Mouse (Mus musculus) hematopoietic stem cell, adult 5-6 weeks (primary cell): Measurements from ENCODE around the gene Tyk2. TPM values are rescaled to one million over a fixed set of nuclear protein-coding genes. Genes with fewer than 3 reads are reported as not detected.

ENCODE experiments used
- ATAC-seq, 2 experiments: fragments of 125-278 bp in 1 of 2; replicated peaks in 1 of 2; 2 replicates each; pipeline ENCODE4 v1.8.0; 2016 to 2017; ENCODE audit warnings: inconsistent platforms in 2 of 2, mild to moderate bottlenecking in 2 of 2, moderate number of reproducible peaks in 2 of 2, low read depth in 1 of 2, moderate TSS enrichment in 1 of 2; ENCODE audit not compliant: low FRiP score in 2 of 2, poor library complexity in 2 of 2, severe bottlenecking in 2 of 2, insufficient read depth in 1 of 2, low TSS enrichment in 1 of 2
- total RNA-seq: library from RNA; stranded (forward); fragments of 172-1452, 232-1000 nt; gene quantifications from 2 replicates; pipeline ENCODE4 v1.2.3, GENCODE M21; 2017

The Tyk2 gene
- total RNA-seq, 1 experiment from 2014 or later, result 12.2 TPM

DNA sequence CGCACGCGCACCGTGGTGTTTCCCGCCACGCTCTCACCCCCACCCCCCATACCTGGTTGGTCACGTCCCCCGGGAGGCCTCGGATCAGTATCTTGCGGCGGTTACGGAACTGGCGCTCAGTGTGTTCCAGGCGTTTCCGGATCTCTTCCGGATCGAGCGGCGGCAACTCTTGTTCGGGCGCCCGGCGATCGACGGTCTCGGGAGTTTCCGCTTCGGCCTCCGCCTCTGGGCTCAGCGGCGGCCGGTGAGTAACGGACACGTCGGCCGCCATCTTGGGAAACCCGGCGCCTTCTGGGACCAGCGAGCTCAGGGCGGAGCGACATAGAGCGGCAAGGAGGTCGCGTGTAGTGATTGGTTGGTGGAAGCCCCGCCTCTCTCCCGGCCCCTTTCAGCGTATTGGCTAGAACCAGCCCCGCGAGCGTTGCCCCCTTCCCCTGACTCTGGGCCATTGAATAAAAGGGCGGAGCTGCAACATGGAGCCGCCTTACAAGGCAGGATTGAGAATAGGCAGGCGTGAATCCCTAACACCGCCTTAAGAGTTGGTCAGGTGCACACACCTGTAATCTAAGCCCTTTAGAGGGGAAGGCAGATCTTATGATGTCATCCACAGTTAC lies 39.2 kb downstream of the Tyk2 start, which contains the start of the genes Gm38431 and Raver1:
TSS of gene Gm38431 (minus strand) at position 291 of the 614 bp plus-strand sequence.
TSS of gene Raver1 (minus strand) at position 302 of the 614 bp plus-strand sequence.
- ATAC-seq, result peak; percentile 98

DNA sequence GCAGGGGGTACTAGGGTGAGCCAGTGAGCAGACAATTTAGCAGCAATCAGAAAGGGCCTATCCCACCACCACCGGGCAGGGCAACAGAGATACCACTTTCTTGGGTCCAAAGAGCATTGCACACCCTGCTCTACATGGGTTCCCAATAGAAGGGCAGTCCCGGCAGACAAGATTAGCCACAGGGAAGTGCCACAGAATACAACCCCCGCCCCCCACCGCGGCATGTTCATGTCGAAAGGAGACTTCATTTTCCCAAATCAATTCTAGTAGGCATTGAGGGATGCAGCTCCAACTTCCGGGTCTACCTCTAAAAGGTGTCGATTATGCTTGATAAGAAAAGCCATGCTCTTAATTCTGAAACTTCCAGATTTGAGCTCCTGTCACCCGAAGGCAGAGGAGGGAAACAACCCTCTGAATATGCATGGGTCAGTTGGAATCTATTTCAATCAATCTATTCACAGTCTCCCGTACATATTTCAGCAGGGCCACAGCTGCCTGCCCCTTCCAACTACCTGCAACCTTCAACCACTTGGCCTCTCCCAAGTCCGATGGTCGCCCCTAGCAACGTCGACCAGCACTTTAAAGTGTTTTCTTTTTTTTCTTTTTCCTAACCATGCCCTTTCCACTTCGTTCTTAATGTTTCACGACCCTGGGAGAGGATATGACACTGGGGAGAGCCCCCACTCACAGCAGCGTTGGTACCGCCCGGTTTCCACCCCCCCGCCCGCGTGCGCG lies 39.9 kb downstream of the Tyk2 start:
- peak in 1 of 2 experiments; percentile 1; a peak in 1 of 4 replicates for ATAC-seq

DNA sequence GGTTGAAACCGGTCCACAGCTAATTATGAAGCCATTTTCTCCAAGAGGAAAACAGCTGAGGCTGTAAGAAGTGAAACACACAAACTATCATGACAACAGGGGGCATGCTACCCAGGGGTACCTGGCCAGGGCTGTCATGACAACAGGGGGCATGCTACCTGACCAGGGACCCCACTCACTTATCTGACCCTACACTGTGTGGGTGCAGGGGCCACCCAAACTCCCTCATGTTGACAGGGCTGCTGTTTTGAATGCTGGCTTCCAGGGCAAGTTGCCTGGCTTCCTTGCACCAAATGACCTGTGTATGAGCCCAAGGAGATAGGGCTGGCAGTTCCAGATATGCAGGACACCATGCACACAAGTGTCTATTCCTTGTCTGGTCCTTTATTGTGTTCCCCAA lies 40.5 kb downstream of the Tyk2 start:
- ATAC-seq, result no peak

DNA sequence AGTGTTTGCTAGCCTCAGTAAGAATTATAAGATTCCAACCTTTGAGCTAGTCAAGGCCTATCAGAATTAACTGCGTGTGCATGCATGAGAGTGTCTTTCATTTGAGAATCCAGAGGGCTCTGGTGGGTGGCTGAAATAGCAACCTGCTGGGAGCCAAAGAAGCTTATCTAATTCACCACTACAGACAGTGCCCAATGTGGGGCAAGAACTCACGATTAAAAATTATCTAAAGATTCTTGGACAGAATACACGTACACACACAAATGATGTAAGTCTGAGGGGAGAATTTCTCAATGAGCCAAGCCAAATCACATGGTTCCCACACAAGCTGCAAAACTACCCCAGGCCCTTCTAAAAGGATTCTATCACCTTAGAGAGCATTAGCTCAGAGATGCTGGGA lies 47.7 kb downstream of the Tyk2 start:
- ATAC-seq, result no peak

DNA sequence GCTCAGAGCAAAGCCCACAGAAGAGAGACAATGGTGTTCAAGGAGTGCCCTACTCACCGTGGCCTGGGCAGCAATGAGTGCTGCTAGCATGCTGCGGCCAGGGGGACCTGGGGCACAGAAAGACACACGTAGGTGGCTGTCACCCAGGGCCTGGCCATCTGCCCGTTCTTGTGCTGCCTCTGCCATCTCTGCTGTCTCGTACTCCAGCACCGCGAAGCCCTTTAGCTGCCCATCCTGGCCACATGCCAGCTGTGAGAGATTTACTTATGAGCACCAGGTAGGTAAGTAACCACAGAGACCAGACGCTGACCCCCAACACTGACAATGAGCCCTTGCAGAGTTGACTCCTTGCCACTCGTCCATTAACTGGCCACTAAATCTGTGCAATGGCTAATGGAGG lies 49.9 kb downstream of the Tyk2 start:
- no peak for ATAC-seq

DNA sequence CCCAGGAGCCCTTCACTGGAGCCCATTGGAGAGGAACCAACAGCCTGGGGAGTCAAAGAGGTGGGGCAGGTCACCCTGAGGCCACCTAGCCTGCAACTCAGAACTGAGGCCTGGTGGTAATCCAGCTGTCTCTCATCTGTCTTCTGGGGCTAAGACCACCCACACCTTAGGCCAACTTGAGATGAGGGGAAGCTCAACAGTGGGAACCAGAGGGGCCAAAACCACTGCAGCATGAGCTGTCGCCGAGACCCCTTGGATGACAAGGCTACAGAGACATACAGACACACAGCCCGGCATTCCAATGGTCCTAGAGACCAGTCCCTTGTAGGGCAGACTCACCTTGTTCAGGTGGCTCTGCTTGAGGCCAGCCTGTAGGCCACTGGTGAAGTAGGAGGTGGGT lies 55.4 kb downstream of the Tyk2 start:
- ATAC-seq, result no peak

DNA sequence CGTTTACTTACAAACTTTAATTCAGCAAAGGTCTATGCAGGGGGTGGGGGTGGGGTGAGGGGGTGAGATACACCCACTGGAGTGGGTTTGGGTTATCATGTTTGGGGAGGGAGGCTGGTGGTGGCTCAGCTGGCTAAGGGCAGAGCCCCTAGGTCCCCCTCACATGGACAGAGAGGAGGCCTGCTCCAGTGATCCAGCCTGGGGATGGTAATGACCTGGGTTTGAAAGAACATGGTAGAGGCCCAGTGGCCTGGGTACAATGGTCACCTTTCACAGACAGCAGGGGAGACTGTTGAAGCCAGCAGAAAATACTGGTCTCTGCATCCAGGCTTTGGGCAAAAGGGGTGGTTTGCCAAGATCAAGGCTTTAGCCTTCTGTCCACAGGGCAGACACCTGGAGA lies 56.9 kb downstream of the Tyk2 start:
- ATAC-seq, result no peak

DNA sequence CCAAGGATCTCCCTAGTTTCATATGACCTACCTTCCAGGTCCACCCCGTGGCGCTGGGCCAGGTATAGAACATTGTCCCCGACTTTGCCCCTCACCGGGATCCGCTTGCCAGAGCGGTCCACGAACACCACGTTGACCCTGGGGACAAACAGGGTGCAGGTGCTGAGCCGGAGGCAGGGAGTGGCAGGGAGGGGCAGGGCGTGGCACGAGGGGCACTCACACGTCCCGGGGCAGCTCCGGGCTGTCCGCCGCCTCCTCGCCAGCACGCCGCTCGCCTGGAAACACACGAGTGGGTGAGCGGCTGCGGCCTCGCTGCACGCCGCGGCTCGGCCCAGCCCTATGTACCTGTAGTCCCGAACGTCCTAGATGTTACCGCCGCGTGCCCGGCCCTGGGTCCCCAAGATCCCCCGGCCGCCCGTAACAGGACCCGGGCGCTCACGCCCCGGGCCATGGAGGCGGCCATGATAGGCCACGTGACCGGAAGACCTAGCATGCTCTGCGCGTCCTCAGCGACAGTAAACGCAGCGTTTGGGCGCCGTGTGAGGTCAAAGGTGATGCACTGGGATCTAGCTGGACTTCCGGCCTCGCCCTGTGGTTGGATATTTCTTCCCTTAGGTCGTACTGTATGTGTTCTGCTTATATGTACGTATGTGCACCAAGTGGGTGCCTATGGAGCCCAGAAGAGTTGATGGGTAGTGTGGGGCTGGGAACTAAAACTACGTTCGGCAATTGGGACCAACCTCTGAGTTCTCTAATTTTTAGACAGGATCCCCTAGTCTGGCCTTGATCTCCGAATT lies 57.8 kb downstream of the Tyk2 start, which contains the start of the genes Gm49373 and Fdx1l:
TSS of gene Gm49373 (minus strand) at position 53 of the 797 bp plus-strand sequence.
TSS of gene Fdx1l (minus strand) at position 571 of the 797 bp plus-strand sequence.
- peak; percentile 89 to 92 for ATAC-seq

DNA sequence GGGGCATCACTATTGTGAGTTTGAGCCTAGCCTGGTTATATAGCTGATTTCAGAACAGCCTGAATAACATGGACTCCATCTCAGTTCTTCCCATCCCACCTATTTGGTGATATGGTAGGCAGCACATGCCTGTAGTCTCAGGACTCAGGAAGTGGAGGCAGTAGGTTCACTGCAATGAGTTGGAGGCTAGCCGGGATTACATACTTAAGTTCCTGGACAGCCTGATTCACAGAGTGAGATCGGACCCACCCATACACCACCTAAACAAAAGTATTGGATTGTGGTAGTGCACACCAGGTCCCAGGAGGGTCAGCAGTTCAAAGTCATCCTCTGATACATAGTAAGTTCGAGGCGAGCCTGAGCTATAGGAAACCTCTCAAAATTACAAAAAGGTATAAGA lies 58.4 kb downstream of the Tyk2 start:
- no peak for ATAC-seq

DNA sequence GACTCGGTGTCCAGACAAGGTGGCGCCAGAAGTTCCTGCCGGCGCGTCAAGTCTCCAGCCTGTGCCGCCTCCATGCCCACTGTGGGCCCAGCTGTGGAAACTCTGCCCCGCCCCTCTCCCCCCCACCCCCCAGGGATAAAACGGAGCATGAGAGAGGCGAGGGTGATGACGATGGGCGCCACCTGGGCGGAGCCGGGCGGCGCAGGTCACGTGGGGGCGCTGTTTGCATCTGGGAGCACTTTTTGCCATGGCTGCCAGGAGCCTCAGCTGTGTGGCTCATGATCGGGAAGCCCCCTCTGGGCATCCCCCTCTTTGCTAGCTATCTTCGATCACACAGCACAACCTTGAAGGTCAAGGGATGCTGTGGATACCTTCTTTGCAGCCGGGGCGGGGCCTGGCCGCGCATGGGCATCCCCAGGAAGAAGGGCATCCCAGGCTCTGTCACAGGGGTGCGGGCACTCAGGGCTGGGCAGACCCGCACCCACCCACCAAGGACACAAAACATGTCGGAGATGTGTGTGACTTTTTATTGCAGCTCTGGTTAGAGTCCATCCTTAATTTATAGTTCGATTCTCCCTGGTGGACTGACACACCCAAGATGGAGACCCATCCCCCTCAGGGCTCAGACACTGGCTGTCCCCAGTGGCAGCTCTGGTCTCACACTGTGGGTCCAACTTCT lies 63.9 kb downstream of the Tyk2 start, which contains the start of gene Zglp1:
TSS of gene Zglp1 (minus strand) at position 88 of the 679 bp plus-strand sequence.
- ATAC-seq, result no peak

DNA sequence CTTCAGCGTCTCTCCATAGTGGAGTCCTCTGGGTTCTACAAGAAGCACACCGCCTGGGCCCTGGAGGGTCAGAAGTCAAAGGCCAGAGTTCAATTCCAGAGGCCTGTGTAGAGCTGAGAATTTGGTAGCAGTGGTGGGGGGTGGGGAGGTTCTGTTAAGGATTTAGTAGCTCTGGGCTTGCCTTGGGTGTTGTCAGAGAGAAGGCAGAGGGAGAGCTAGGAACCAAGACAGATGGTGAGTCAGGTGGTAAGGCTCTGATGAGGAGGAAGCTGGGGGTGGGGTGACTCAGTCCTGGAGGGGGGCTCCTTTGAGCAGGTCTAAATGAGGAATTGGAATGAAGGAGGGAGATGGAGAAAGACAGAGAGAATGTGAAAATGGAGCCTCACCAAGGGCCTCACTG lies 68.1 kb downstream of the Tyk2 start:
- no peak for ATAC-seq

Other genes with a start within 250 kb of the Tyk2 start
- gene Ppan, start 243.1 kb downstream of the Tyk2 start, total RNA-seq, result 118 and 137 TPM in 2 replicates
- gene Eif3g, start 232.6 kb downstream of the Tyk2 start, total RNA-seq, result 128 and 177 TPM in 2 replicates
- 198 and 242 TPM in 2 replicates for gene Dnmt1, start 171.4 kb downstream of the Tyk2 start, total RNA-seq
- 1.9 and 2.2 TPM in 2 replicates for gene S1pr2, start 154.5 kb downstream of the Tyk2 start, total RNA-seq
- 26.6 and 35.2 TPM in 2 replicates for gene Mrpl4, start 128.5 kb downstream of the Tyk2 start, total RNA-seq
- 36.2 and 44.7 TPM in 2 replicates for gene Icam1, start 115.3 kb downstream of the Tyk2 start, total RNA-seq
- 3.0 and 7.9 TPM in 2 replicates for gene Icam4, start 101.9 kb downstream of the Tyk2 start, total RNA-seq
- gene Icam5, start 99.2 kb downstream of the Tyk2 start, total RNA-seq, result not detected in 2 replicates
- not detected in 2 replicates for gene Zglp1, start 64.2 kb downstream of the Tyk2 start, total RNA-seq
- gene Gm49373, start 58.1 kb downstream of the Tyk2 start, total RNA-seq, result 0.44 TPM in 1 of 2 replicates, not detected in the other
- gene Fdx1l, start 57.6 kb downstream of the Tyk2 start, total RNA-seq, result 33.6 and 45.2 TPM in 2 replicates
- 3.3 and 13.1 TPM in 2 replicates for gene Gm38431, start 39.2 kb downstream of the Tyk2 start, total RNA-seq
- gene Raver1, start 39.2 kb downstream of the Tyk2 start, total RNA-seq, result 13.1 and 23.3 TPM in 2 replicates
- gene Cdc37, start 18.7 kb upstream of the Tyk2 start, total RNA-seq, result 238 and 347 TPM in 2 replicates
- gene Pde4a, start 34.5 kb upstream of the Tyk2 start, total RNA-seq, result 2.7 and 4.8 TPM in 2 replicates
- gene Keap1, start 108.1 kb upstream of the Tyk2 start, total RNA-seq, result 37.4 and 39.0 TPM in 2 replicates
- gene S1pr5, start 117.2 kb upstream of the Tyk2 start, total RNA-seq, result 0.25 and 0.50 TPM in 2 replicates
- 5.6 and 14.1 TPM in 2 replicates for gene Atg4d, start 134.1 kb upstream of the Tyk2 start, total RNA-seq
- 64.0 and 98.0 TPM in 2 replicates for gene Kri1, start 156.7 kb upstream of the Tyk2 start, total RNA-seq
- 14.8 and 30.4 TPM in 2 replicates for gene Cdkn2d, start 160.2 kb upstream of the Tyk2 start, total RNA-seq
- 0.56 TPM in 1 of 2 replicates, not detected in the other for gene Ap1m2, start 181.1 kb upstream of the Tyk2 start, total RNA-seq
- gene Slc44a2, start 189.5 kb upstream of the Tyk2 start, total RNA-seq, result 65.7 and 97.9 TPM in 2 replicates
- 98.6 and 163 TPM in 2 replicates for gene Ilf3, start 236.6 kb upstream of the Tyk2 start, total RNA-seq